In the genomic region with DNA sequence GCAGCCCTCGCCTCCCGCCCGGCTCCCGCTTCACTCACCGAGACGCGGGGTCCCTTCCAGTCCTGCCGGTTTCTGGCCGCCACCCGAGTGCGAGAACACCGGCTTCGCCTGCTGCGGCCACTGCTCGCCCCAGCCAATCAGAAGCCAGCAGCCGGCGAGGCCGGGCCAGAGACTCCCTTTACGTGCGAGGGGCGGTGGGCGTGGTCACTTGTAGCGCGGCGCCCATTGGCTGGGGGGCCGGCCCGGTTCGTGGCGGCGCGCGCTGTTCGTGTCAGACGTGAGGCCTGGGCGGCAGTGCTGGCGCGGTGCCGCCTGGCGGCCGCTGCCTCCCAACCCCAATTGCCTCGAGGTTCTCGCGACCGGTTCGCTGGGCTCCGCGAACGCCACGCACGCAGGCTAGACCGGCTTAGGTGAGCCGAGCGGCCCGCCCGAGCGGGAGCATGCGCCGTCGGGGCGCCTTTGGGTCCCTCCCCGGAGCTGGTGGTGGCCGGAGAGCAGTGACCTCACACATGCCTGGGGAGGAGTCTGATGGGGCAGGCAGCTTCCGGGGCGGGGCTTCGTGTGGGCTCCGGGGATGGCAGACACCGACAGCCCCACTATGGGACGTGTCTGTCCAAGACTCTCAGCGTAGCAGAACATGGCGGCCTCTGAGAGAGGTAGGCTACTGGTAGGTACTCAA, we compare ENCODE assay signal across 8 mouse cellular contexts. TPM values are rescaled to one million over a fixed set of nuclear protein-coding genes. Genes with fewer than 3 reads are reported as not detected.
DNase-seq lines count a peak whose midpoint lies in the region; ATAC-seq and TF ChIP-seq lines count a peak whose summit lies in the region.

No protein-coding gene starts in this region.

- H3K9ac ChIP-seq in hindbrain, postnatal 0 days (replicated peaks; ENCODE audit: low read length): peak overlapping the region; percentile 93

- no peaks in the 10 kb centered on the region for H3K27me3 ChIP-seq in hindbrain, postnatal 0 days (ENCODE audit: insufficient read depth, low read length)
- H3K27me3 ChIP-seq in megakaryocyte, embryonic 14.5 days (replicated peaks): no peaks in the 10 kb centered on the region

- peak overlapping the region; percentile 94 for H3K4me2 ChIP-seq in hindbrain, postnatal 0 days (ENCODE audit: low read depth, low read length)

- intact Hi-C loops in gastrocnemius, adult 2 months (cut with DNase I): loop anchor here (10.0 kb wide), 1 partner anchor 437 kb away; a partner anchor contains a TSS

- peak overlapping the region; percentile 100 for H3K27ac ChIP-seq in gastrocnemius, adult 2 months
- peak overlapping the region; percentile 93 for H3K27ac ChIP-seq in hindbrain, postnatal 0 days

- peak overlapping the region; percentile 76 for H3K4me3 ChIP-seq in gastrocnemius, adult 2 months
- H3K4me3 ChIP-seq in hindbrain, postnatal 0 days (ENCODE audit: low read length): peak overlapping the region; percentile 88
- H3K4me3 ChIP-seq in megakaryocyte, embryonic 14.5 days (replicated peaks): peak overlapping the region; percentile 99

- TF ChIP-seq CTCF in gastrocnemius, adult 2 months (IDR thresholded peaks at IDR 0.05): no peak
- TF ChIP-seq CTCF in hindbrain, postnatal 0 days (IDR thresholded peaks at IDR 0.05; ENCODE audit: low read depth): no peak

- H3K36me3 ChIP-seq in hindbrain, postnatal 0 days (ENCODE audit: insufficient read depth, low read length): no peaks in the 10 kb centered on the region
- H3K36me3 ChIP-seq in megakaryocyte, embryonic 14.5 days (replicated peaks; ENCODE audit: low read length): peaks cover 33% of the 10 kb centered on the region

- 0 out of 2 replicates have a peak, but pooled peaks cover 5% of the 10 kb centered on the region for H3K4me1 ChIP-seq in hindbrain, postnatal 0 days (ENCODE audit: insufficient read depth, low read length)
- peaks cover 44% of the 10 kb centered on the region for H3K4me1 ChIP-seq in megakaryocyte, embryonic 14.5 days

- no peaks in the 10 kb centered on the region for H3K9me3 ChIP-seq in hindbrain, postnatal 0 days (ENCODE audit: low read length)
- no peaks in the 10 kb centered on the region for H3K9me3 ChIP-seq in megakaryocyte, embryonic 14.5 days

- 2% methylated on average over 69 of the region's 70 CpGs for WGBS in hindbrain, postnatal 0 days

- peak; percentile 98 for DNase-seq in ZHBTc4 (ENCODE audit: low read depth, low spot score)
- DNase-seq in gastrocnemius, adult 2 months: peak; percentile 100
- peak; percentile 99 for DNase-seq in hindbrain, postnatal 0 days (ENCODE audit: low spot score)
- DNase-seq in left cerebral cortex, adult 8-10 months (ENCODE audit: low spot score in 2 of 2): peak; percentile 93 to 97
- peak; percentile 99 for DNase-seq in right cerebral cortex, postnatal 10 days (ENCODE audit: low spot score in 2 of 2)
- DNase-seq in urinary bladder, postnatal 25 days (ENCODE audit: low spot score): peak; percentile 97

- peak; percentile 94 for ATAC-seq in common myeloid progenitor, adult 5-6 weeks (replicated peaks; ENCODE audit: low read depth, poor library complexity, severe bottlenecking)
- ATAC-seq in hindbrain, postnatal 0 days: peak; percentile 99

RNA-seq across cellular contexts. Expression of a gene that starts 0.5 kb away (rescaled TPM):
- total RNA-seq in common myeloid progenitor, adult 5-6 weeks (2017): 15.5 and 18.5 TPM in 2 replicates
- total RNA-seq in gastrocnemius, adult 2 months (2021): 100 to 1,000 TPM in 1 of 2 experiments, 10 to 100 TPM in 1; 89.1 to 111 TPM
- 27.2 and 36.9 TPM in 2 replicates for total RNA-seq in hindbrain, postnatal 0 days (2014; rRNA removed)
- 191 and 197 TPM in 2 replicates for polyA plus RNA-seq in hindbrain, postnatal 0 days (2015; fragmentation: Nextera tagmentation; extraction: Ambion mirVana)
- total RNA-seq in left cerebral cortex, adult 8-10 months (2022): 100 to 1,000 TPM in 1 of 4 experiments, 10 to 100 TPM in 3; 86.5 to 102 (median 89.7) TPM
- 42.4 and 57.7 TPM in 2 replicates for polyA plus RNA-seq in megakaryocyte, embryonic 14.5 days (2012; ENCODE audit: insufficient read depth, low replicate concordance)

RNA-seq across cellular contexts. Expression of a gene that starts 18.4 kb away (rescaled TPM):
- total RNA-seq in common myeloid progenitor, adult 5-6 weeks (2017): not detected in 2 replicates
- total RNA-seq in gastrocnemius, adult 2 months (2021): under 1 TPM in 1 of 2 experiments, not detected in 1; 0.23 TPM
- 3.7 and 5.6 TPM in 2 replicates for total RNA-seq in hindbrain, postnatal 0 days (2014; rRNA removed)
- 3.3 and 4.0 TPM in 2 replicates for polyA plus RNA-seq in hindbrain, postnatal 0 days (2015; fragmentation: Nextera tagmentation; extraction: Ambion mirVana)
- 1 to 10 TPM; 6.1 to 7.6 (median 6.5) TPM for total RNA-seq in left cerebral cortex, adult 8-10 months (2022)
- 0.34 TPM in 1 of 2 replicates, not detected in the other for polyA plus RNA-seq in megakaryocyte, embryonic 14.5 days (2012; ENCODE audit: insufficient read depth, low replicate concordance)

RNA-seq across cellular contexts. Expression of a gene that starts 40.5 kb away (rescaled TPM):
- not detected in 2 replicates for total RNA-seq in common myeloid progenitor, adult 5-6 weeks (2017)
- total RNA-seq in gastrocnemius, adult 2 months (2021): 1 to 10 TPM; 1.2 to 3.6 TPM
- total RNA-seq in hindbrain, postnatal 0 days (2014; rRNA removed): 1.0 and 5.1 TPM in 2 replicates
- polyA plus RNA-seq in hindbrain, postnatal 0 days (2015; fragmentation: Nextera tagmentation; extraction: Ambion mirVana): 0.93 and 1.0 TPM in 2 replicates
- total RNA-seq in left cerebral cortex, adult 8-10 months (2022): 10 to 100 TPM in 1 of 4 experiments, 1 to 10 TPM in 3; 4.5 to 11.2 (median 5.5) TPM
- polyA plus RNA-seq in megakaryocyte, embryonic 14.5 days (2012; ENCODE audit: insufficient read depth, low replicate concordance): 1.5 TPM in 1 of 2 replicates, not detected in the other

RNA-seq across cellular contexts. Expression of a gene that starts 58.5 kb away (rescaled TPM):
- total RNA-seq in common myeloid progenitor, adult 5-6 weeks (2017): not detected in 2 replicates
- not detected for total RNA-seq in gastrocnemius, adult 2 months (2021)
- total RNA-seq in hindbrain, postnatal 0 days (2014; rRNA removed): not detected in 2 replicates
- not detected in 2 replicates for polyA plus RNA-seq in hindbrain, postnatal 0 days (2015; fragmentation: Nextera tagmentation; extraction: Ambion mirVana)
- not detected for total RNA-seq in left cerebral cortex, adult 8-10 months (2022)
- polyA plus RNA-seq in megakaryocyte, embryonic 14.5 days (2012; ENCODE audit: insufficient read depth, low replicate concordance): not detected in 2 replicates

Comparison
In these comparisons a context has a peak if more than half of its experiments do, and no peak if none do; other contexts are left out.
1. Peak in every context shown above with its lines: DNase-seq, ATAC-seq, H3K4me3 ChIP-seq and H3K27ac ChIP-seq.